Mouse (Mus musculus): ENCODE data around the gene Ptpn13.

The Ptpn13 gene

GRCm38 (mm10) chr5:103518797-103519468 lies 93.9 kb downstream of the Ptpn13 start:
- DNase-seq = no peak

GRCm38 (mm10) chr5:103522371-103522770 lies 97.4 kb downstream of the Ptpn13 start:
- DNase-seq = no peak

- DNase-seq = no peak
Observed at GRCm38 (mm10) chr5:103526668-103527436, 101.9 kb downstream of the Ptpn13 start.

GRCm38 (mm10) chr5:103527437-103527718 lies 102.4 kb downstream of the Ptpn13 start:
- no peak for DNase-seq

GRCm38 (mm10) chr5:103530214-103530613 lies 105.2 kb downstream of the Ptpn13 start:
- no peak for DNase-seq

GRCm38 (mm10) chr5:103532841-103533390 lies 107.9 kb downstream of the Ptpn13 start:
- no peak for DNase-seq

- no peak for DNase-seq
Observed at GRCm38 (mm10) chr5:103534454-103534853, 109.5 kb downstream of the Ptpn13 start.

- no peak for DNase-seq
Observed at GRCm38 (mm10) chr5:103537429-103537828, 112.4 kb downstream of the Ptpn13 start.

- no peak for DNase-seq
Observed at GRCm38 (mm10) chr5:103540612-103541011, 115.6 kb downstream of the Ptpn13 start.

GRCm38 (mm10) chr5:103541136-103541535 lies 116.1 kb downstream of the Ptpn13 start:
- no peak for DNase-seq

GRCm38 (mm10) chr5:103541542-103541941 lies 116.5 kb downstream of the Ptpn13 start:
- DNase-seq = no peak

GRCm38 (mm10) chr5:103545381-103546000 lies 120.5 kb downstream of the Ptpn13 start:
- DNase-seq = no peak

- no peak for DNase-seq
Observed at GRCm38 (mm10) chr5:103554769-103555168, 129.8 kb downstream of the Ptpn13 start.

- no peak for DNase-seq
Observed at GRCm38 (mm10) chr5:103560546-103560945, 135.6 kb downstream of the Ptpn13 start.

GRCm38 (mm10) chr5:103568034-103568433 lies 143.0 kb downstream of the Ptpn13 start:
- DNase-seq = no peak

- DNase-seq = no peak
Observed at GRCm38 (mm10) chr5:103569446-103569845, 144.5 kb downstream of the Ptpn13 start.

- no peak for DNase-seq
Observed at GRCm38 (mm10) chr5:103579680-103580420, 154.9 kb downstream of the Ptpn13 start.

- no peak for DNase-seq
Observed at GRCm38 (mm10) chr5:103587219-103587618, 162.2 kb downstream of the Ptpn13 start.

- DNase-seq = no peak
Observed at GRCm38 (mm10) chr5:103591846-103592245, 166.9 kb downstream of the Ptpn13 start.

GRCm38 (mm10) chr5:103592706-103593105 lies 167.7 kb downstream of the Ptpn13 start:
- no peak for DNase-seq

GRCm38 (mm10) chr5:103593575-103593974 lies 168.6 kb downstream of the Ptpn13 start:
- no peak for DNase-seq

- DNase-seq = no peak
Observed at GRCm38 (mm10) chr5:103595394-103596226, 170.6 kb downstream of the Ptpn13 start.
